Mouse (Mus musculus) liver, postnatal 0 days (tissue): ENCODE measurements around the gene Cfap99.

Experiments
- CTCF ChIP-seq: sonication (generic); IDR thresholded peaks from 2 replicates; pipeline ENCODE4 v1.5.1; 2016; ENCODE audit warnings: antibody characterized with exemption, low read depth
- EP300 ChIP-seq: IDR thresholded peaks from 2 replicates; pipeline ENCODE4 v1.6.1; 2016; ENCODE audit warnings: antibody characterized with exemption, low read depth, mild to moderate bottlenecking

GRCm38 (mm10) chr5:34360261-34360660 lies 71.9 kb downstream of the Cfap99 start:
- TF ChIP-seq CTCF: no peak
- TF ChIP-seq EP300: no peak
